ENCODE assay signal across 8 mouse cellular contexts in the genomic region with DNA sequence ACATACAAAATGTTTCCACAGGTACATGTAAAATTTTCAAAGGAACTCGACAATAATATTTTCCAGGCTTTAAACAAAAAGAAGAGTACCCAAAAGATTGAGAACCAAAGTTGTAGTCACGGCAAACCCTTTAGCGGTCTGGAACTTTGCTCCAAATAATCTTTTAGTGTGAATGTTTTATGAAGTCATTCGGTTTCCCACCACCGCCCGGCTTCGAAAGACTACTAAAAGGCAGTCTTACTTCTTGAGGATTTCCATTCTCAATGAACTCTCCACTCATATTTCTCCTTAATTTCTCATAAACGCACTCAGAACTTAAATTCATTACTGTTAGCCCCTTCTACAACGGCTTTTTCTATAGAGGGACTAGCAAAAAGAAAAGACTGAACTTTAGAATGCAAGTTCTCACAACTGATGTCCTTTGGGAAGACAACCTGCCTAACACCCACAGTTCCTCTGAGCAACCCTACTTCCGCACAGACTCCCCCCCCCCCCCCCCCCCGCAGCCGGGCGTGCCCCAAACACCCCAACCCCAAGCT. TPM values are rescaled to one million over a fixed set of nuclear protein-coding genes. Genes with fewer than 3 reads are reported as not detected.
DNase-seq lines count a peak whose midpoint lies in the region; ATAC-seq and TF ChIP-seq lines count a peak whose summit lies in the region.

No protein-coding gene starts in this region.

- DNase-seq in cerebellum, adult 2 months: no peak
- no peak for DNase-seq in cerebellum, postnatal 14 days
- DNase-seq in gonadal fat pad, adult 2 months (ENCODE audit: low read depth): peak; percentile 8
- DNase-seq in liver: peak; percentile 23
- no peak for DNase-seq in right cerebral cortex, postnatal 25 days
- no peak for DNase-seq in adrenal gland, adult 8-10 months

- H3K27me3 ChIP-seq in cerebellum, adult 2 months (ENCODE audit: control insufficient read depth, insufficient read depth, low read length): no peaks in the 10 kb centered on the region
- no peaks in the 10 kb centered on the region for H3K27me3 ChIP-seq in ES-Bruce4 (ENCODE audit: control insufficient read depth, insufficient read depth, low read length, poor library complexity, severe bottlenecking)
- H3K27me3 ChIP-seq in neural tube, embryonic 15.5 days (replicated peaks): no peaks in the 10 kb centered on the region

- H3K4me2 ChIP-seq in neural tube, embryonic 15.5 days: peak overlapping the region; percentile 90

- TF ChIP-seq CTCF in cerebellum, adult 2 months (IDR thresholded peaks at IDR 0.05; ENCODE audit: borderline replicate concordance, insufficient read depth, low read depth, low read length): no peak
- no peak for TF ChIP-seq CTCF in ES-Bruce4 (IDR thresholded peaks at IDR 0.05; ENCODE audit: low read depth, low read length)

- no peaks in the 10 kb centered on the region for H3K9me3 ChIP-seq in ES-Bruce4 (replicated peaks; ENCODE audit: control insufficient read depth, insufficient read depth, low read length, poor library complexity, severe bottlenecking)
- no peaks in the 10 kb centered on the region for H3K9me3 ChIP-seq in neural tube, embryonic 15.5 days (replicated peaks)

- no peak for TF ChIP-seq POLR2A in cerebellum, adult 2 months (IDR thresholded peaks at IDR 0.05; ENCODE audit: borderline replicate concordance, insufficient read depth, low read length)
- no peak for TF ChIP-seq POLR2A in ES-Bruce4 (IDR thresholded peaks at IDR 0.05; ENCODE audit: insufficient read depth, low read length)

- peaks cover 19% of the 10 kb centered on the region for H3K36me3 ChIP-seq in ES-Bruce4 (ENCODE audit: control insufficient read depth, insufficient read depth, low read length, poor library complexity, severe bottlenecking)
- no peaks in the 10 kb centered on the region for H3K36me3 ChIP-seq in neural tube, embryonic 15.5 days

- H3K4me3 ChIP-seq in cerebellum, adult 2 months (replicated peaks; ENCODE audit: insufficient read depth, low read depth, low read length): peak overlapping the region; percentile 82
- no peak overlapping the region; the same call in 1 of the 2 replicates for H3K4me3 ChIP-seq in ES-Bruce4 (ENCODE audit: low read depth, low read length)
- H3K4me3 ChIP-seq in neural tube, embryonic 15.5 days (replicated peaks): peak overlapping the region; percentile 79

- peak overlapping the region; percentile 86 for H3K9ac ChIP-seq in ES-Bruce4 (ENCODE audit: low read depth, poor library complexity, severe bottlenecking)
- H3K9ac ChIP-seq in neural tube, embryonic 15.5 days (replicated peaks): peak overlapping the region; percentile 76

- TF ChIP-seq EP300 in ES-Bruce4 (IDR thresholded peaks at IDR 0.05; ENCODE audit: insufficient read depth, low read depth, low read length): no peak

- ATAC-seq in neural tube, embryonic 15.5 days (ENCODE audit: low FRiP score): no peak

- 3% methylated on average over 11 of the region's 13 CpGs for WGBS in cerebellum, adult 2 months
- WGBS in neural tube, embryonic 15.5 days: 6% methylated on average over 11 of the region's 13 CpGs

- H3K27ac ChIP-seq in cerebellum, adult 2 months (ENCODE audit: insufficient read depth, low read length): no peak overlapping the region
- H3K27ac ChIP-seq in ES-Bruce4 (ENCODE audit: insufficient read depth, low read length): 0 out of 2 replicates have a peak overlapping the region, but pooled peaks have one; percentile 51
- peak overlapping the region; percentile 98 for H3K27ac ChIP-seq in neural tube, embryonic 15.5 days (replicated peaks)

- no peaks in the 10 kb centered on the region; the same call in 1 of the 2 replicates for H3K4me1 ChIP-seq in cerebellum, adult 2 months (ENCODE audit: control insufficient read depth, insufficient read depth, low read length)
- H3K4me1 ChIP-seq in ES-Bruce4 (ENCODE audit: control insufficient read depth, insufficient read depth, low read length): peaks cover 2% of the 10 kb centered on the region
- H3K4me1 ChIP-seq in neural tube, embryonic 15.5 days: peaks cover 16% of the 10 kb centered on the region

RNA-seq across cellular contexts. Expression of a gene that starts 0.6 kb away (rescaled TPM):
- polyA plus RNA-seq in cerebellum, adult 2 months (2012; rRNA removed): 14.3 and 14.8 TPM in 2 replicates
- 110 and 116 TPM in 2 replicates for polyA plus RNA-seq in ES-Bruce4 (2011; ENCODE audit: insufficient read depth, insufficient read length, low read depth, missing spikeins)
- polyA plus RNA-seq in gonadal fat pad, adult 2 months (2012; rRNA removed): 1.9 and 2.8 TPM in 2 replicates
- 26.9 and 35.6 TPM in 2 replicates for polyA plus RNA-seq in neural tube, embryonic 15.5 days (2015; fragmentation: Nextera tagmentation; extraction: Ambion mirVana)
- total RNA-seq in adrenal gland, adult 8-10 months (2022): 10 to 100 TPM; 19.0 to 20.0 (median 19.5) TPM

RNA-seq across cellular contexts. Expression of a gene that starts 0.8 kb away (rescaled TPM):
- 6.4 and 7.4 TPM in 2 replicates for polyA plus RNA-seq in cerebellum, adult 2 months (2012; rRNA removed)
- polyA plus RNA-seq in ES-Bruce4 (2011; ENCODE audit: insufficient read depth, insufficient read length, low read depth, missing spikeins): 27.5 and 28.3 TPM in 2 replicates
- 1.1 and 1.2 TPM in 2 replicates for polyA plus RNA-seq in gonadal fat pad, adult 2 months (2012; rRNA removed)
- 3.9 and 4.2 TPM in 2 replicates for polyA plus RNA-seq in neural tube, embryonic 15.5 days (2015; fragmentation: Nextera tagmentation; extraction: Ambion mirVana)
- 1 to 10 TPM; 1.4 to 2.8 (median 2.0) TPM for total RNA-seq in adrenal gland, adult 8-10 months (2022)

RNA-seq across cellular contexts. Expression of a gene that starts 53.4 kb away (rescaled TPM):
- polyA plus RNA-seq in cerebellum, adult 2 months (2012; rRNA removed): 446 and 457 TPM in 2 replicates
- polyA plus RNA-seq in ES-Bruce4 (2011; ENCODE audit: insufficient read depth, insufficient read length, low read depth, missing spikeins): 29.9 and 31.4 TPM in 2 replicates
- 17.4 and 18.7 TPM in 2 replicates for polyA plus RNA-seq in gonadal fat pad, adult 2 months (2012; rRNA removed)
- 136 and 166 TPM in 2 replicates for polyA plus RNA-seq in neural tube, embryonic 15.5 days (2015; fragmentation: Nextera tagmentation; extraction: Ambion mirVana)
- total RNA-seq in adrenal gland, adult 8-10 months (2022): 10 to 100 TPM; 42.5 to 55.4 (median 46.6) TPM

Comparison
In these comparisons a context has a peak if more than half of its experiments do, and no peak if none do; other contexts are left out.
1. DNase-seq: peak in gonadal fat pad, adult 2 months (single experiment) and liver (single experiment); none in cerebellum, adult 2 months (0 of 2), cerebellum, postnatal 14 days (0 of 2), right cerebral cortex, postnatal 25 days (single experiment) and adrenal gland, adult 8-10 months (single experiment).